Mouse (Mus musculus): Measurements from ENCODE around the gene Crybg1. TPM values are rescaled to one million over a fixed set of nuclear protein-coding genes. Genes with fewer than 3 reads are reported as not detected.

Gene Crybg1
- polyA plus RNA-seq, 1 experiment from 2014 or later, result 0.68 TPM

DNA sequence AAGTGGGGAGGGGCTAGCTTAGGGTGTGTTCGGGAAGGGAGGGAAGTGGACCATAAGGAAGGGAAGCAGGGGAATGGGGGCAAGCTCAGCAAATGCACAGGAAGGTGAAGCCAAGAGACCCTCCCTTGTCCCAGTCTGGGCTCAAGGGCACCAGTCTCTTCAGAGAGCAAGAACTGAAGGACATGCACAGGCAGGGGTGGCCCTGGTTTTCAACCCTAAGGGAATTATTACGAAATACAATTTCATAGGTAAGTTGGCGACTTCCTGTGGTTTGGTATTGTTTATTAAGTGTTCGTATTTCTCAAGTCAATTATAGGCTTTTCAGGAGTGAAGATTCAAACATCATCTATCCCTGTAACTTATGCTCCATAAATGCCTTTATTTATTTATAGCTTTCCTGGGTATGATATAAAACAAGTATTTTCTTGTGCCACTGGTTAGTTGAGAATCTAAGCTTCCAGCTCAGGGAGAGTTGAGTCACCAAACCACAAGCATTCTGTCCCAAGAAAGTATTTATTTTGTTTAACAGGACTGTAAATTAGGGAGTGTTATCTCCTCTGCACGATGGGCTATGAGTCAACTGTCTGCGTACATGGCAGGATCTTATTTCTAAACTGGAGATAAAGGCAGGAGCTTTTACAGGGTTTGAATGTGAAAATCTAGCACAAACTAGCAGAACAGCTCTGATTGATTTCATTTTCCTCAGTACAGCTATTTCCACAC lies 69.7 kb downstream of the Crybg1 start:
- no peaks in the 10 kb centered on the region for H3K27me3 ChIP-seq (ENCODE audit: insufficient read depth, poor library complexity, severe bottlenecking)
- no peak overlapping the region for H3K27ac ChIP-seq
- no peaks in the 10 kb centered on the region for H3K4me1 ChIP-seq
- no peak for DNase-seq (ENCODE audit: low spot score)
- WGBS, result 62% methylated on average over 6 of the region's 6 CpGs
- H3K9me3 ChIP-seq, result no peaks in the 10 kb centered on the region
- H3K36me3 ChIP-seq, result no peaks in the 10 kb centered on the region
- H3K4me3 ChIP-seq, result no peak overlapping the region

DNA sequence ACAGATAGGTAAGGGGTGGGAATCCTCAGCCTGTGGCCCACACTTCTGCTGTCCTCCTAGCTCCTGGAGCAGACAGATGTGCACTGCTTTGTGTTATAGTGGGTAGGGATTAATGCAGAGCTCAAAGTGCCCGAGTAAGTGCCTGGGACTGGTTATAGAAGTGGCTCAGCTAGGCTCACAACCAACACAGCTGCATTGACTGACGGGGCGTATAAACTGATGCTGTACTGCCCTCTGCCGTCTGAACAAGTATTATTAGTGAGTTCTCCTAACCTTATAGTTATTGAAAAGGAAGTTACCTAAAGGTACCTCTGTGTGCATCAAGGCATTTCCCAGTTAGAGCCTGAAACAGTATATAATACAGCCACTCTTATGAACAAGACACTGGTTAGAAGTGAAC lies 77.6 kb downstream of the Crybg1 start:
- no peak overlapping the region for H3K27ac ChIP-seq
- H3K9me3 ChIP-seq, result no peaks in the 10 kb centered on the region
- no peaks in the 10 kb centered on the region for H3K27me3 ChIP-seq (ENCODE audit: insufficient read depth, poor library complexity, severe bottlenecking)
- 0 out of 2 replicates have a peak, but pooled peaks cover 3% of the 10 kb centered on the region for H3K4me1 ChIP-seq
- DNase-seq (ENCODE audit: low spot score), result no peak
- 5% methylated on average over 4 of the region's 4 CpGs for WGBS
- H3K4me3 ChIP-seq, result no peak overlapping the region
- no peaks in the 10 kb centered on the region for H3K36me3 ChIP-seq

DNA sequence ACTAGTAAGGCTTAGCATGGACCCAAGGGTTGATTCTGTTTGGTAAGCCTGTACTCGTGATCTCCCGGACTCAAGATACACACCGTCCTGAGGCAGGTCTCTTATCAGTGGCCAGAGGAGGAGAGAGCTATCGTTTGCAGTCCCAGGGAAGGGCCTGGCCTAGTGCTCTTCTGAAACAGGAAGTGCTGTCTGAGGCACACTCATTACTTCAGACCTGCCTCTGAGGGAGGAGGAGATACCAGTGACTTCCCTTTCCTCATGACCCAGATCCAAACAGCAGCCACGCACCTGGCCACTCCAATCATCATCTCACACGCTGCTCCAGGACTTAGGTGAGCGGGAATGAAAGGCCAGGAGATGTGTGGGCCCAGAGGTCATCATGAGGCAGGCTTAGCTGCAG lies 79.5 kb downstream of the Crybg1 start:
- no peak for DNase-seq (ENCODE audit: low spot score)
- 0 out of 2 replicates have a peak, but pooled peaks cover 3% of the 10 kb centered on the region for H3K4me1 ChIP-seq

DNA sequence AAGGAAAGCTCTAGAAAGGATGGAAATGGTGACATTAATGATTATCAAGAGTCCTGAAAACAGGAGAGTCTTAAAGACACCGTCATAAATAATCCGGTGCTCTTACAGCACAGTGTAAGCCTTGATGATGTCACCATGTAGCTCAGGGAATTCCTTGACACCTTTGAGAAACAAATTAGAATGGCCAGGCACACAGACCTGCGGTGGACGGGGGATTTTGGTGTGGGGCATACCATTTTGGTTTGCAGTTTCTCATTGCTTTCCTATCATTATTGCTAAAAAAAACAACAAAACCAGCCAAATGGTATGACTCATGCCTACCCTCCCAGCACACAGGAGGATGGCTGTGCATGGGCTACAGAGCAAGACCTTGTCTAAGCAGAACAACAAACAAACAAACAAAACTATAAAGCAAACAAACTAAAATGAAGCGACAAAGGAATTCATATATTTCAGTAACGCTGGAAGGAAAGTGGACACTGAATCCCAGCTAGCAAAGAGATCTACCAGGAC lies 82.7 kb downstream of the Crybg1 start:
- 87% methylated on average over 6 of the region's 6 CpGs for WGBS
- no peak overlapping the region for H3K27ac ChIP-seq
- H3K4me3 ChIP-seq, result no peak overlapping the region
- no peaks in the 10 kb centered on the region for H3K9me3 ChIP-seq
- no peaks in the 10 kb centered on the region for H3K36me3 ChIP-seq
- DNase-seq (ENCODE audit: low spot score), result no peak
- H3K4me1 ChIP-seq, result 0 out of 2 replicates have a peak, but pooled peaks cover 3% of the 10 kb centered on the region
- H3K27me3 ChIP-seq (ENCODE audit: insufficient read depth, poor library complexity, severe bottlenecking), result no peaks in the 10 kb centered on the region

More for the DNA sequence above, 79.5 kb downstream of the Crybg1 start:
- 40% methylated on average over 7 of the region's 7 CpGs for whole genome bisulfite sequencing
- no peaks in the 10 kb centered on the region for H3K36me3 ChIP-seq
- no peaks in the 10 kb centered on the region for H3K27me3 ChIP-seq (ENCODE audit: insufficient read depth, poor library complexity, severe bottlenecking)
- H3K4me3 ChIP-seq, result no peak overlapping the region
- H3K27ac ChIP-seq, result no peak overlapping the region
- no peaks in the 10 kb centered on the region for H3K9me3 ChIP-seq

DNA sequence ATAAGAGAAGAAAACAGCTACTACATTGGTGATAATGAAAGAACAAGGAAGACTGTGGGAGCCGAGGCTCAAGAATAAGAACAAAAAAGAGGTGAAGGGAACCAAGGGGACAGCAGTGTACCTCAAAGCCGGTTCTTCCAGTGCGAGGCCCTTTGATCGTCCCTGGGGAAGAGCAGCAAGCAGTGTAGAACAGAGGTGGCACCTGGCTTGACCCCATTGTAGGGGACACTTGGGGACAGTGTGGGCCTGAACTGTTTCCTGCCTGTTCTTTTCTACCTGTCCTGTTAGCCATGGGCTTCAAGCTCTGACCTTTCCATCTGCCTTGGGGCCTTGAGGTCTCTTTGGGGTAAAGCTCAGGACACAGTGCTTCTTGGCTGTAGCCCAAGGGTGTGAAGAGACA lies 85.7 kb downstream of the Crybg1 start:
- no peaks in the 10 kb centered on the region for H3K4me1 ChIP-seq
- WGBS, result 81% methylated on average over 4 of the region's 4 CpGs
- H3K27me3 ChIP-seq (ENCODE audit: insufficient read depth, poor library complexity, severe bottlenecking), result no peaks in the 10 kb centered on the region
- H3K36me3 ChIP-seq, result no peaks in the 10 kb centered on the region
- no peak for DNase-seq (ENCODE audit: low spot score)
- H3K9me3 ChIP-seq, result no peaks in the 10 kb centered on the region
- H3K4me3 ChIP-seq, result no peak overlapping the region
- no peak overlapping the region for H3K27ac ChIP-seq

DNA sequence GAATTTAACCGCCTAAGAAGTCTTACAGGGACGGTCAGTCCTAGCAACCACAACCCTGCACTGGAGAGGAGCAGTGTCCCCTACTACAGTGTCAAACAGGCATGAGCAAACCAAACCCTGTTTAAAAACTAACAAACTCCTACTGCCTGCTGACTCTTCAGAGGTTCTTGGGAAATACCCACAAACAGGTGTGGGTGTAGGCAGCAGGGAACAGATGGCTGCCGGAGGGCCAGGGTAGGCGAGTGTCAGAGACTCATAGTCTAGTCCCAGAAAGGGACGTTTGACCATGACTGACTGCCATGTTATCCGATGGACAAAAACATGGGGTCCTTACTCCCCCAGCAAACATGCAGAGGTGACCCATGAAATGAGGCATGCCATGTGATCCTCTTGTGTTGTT lies 97.7 kb downstream of the Crybg1 start:
- no peak for DNase-seq (ENCODE audit: low spot score)
- no peaks in the 10 kb centered on the region for H3K9me3 ChIP-seq
- WGBS, result 86% methylated on average over 6 of the region's 6 CpGs
- H3K4me3 ChIP-seq, result no peak overlapping the region
- no peaks in the 10 kb centered on the region for H3K4me1 ChIP-seq
- no peak overlapping the region for H3K27ac ChIP-seq
- H3K27me3 ChIP-seq (ENCODE audit: insufficient read depth, poor library complexity, severe bottlenecking), result no peaks in the 10 kb centered on the region
- H3K36me3 ChIP-seq, result no peaks in the 10 kb centered on the region

DNA sequence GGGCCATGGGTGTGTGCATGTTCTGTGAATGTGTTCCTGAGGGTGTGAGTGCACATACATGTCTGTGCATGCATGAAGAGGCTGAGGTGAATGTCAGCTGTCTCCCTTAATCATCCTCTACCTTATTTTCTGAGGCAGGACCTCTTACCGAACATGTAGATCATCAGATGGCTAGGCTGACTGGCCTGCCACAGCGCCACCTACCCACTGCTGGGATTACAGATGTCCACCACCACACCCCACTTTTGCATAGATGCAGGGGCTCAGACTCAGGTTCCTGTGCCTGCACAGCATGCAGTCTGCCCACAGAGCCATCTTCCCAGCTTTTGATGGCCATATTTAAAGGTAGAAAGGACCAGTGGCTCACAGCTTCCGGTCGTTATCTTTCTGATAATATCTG lies 103.9 kb downstream of the Crybg1 start:
- no peak for DNase-seq (ENCODE audit: low spot score)
- Histone ChIP-seq H3K4me3 (no peak overlapping the region), H3K36me3 (no peaks in the 10 kb centered on the region), H3K9me3 (no peaks in the 10 kb centered on the region), H3K27me3 (ENCODE audit: insufficient read depth, poor library complexity, severe bottlenecking) (no peaks in the 10 kb centered on the region), H3K27ac (no peak overlapping the region), H3K4me1 (no peaks in the 10 kb centered on the region)
- 67% methylated on average over 4 of the region's 4 CpGs for WGBS

DNA sequence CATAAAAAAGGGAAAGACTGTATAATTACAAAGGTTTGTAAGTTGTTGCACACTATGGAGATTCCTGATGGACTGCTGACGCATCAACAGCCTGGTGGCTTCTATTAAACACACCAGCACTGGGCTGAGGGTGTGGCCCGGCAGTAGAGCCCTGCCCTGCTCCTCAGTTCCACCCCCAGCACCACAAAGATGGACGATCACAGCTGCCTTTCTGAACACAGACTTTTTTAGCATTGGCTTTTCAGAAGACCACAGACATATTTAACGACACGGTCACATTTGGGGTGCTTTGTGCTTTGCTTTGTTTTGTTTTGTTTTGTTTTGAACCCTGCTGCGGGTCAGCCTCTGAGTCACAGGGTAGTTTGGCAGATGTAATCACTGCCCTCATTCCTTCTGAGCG lies 105.0 kb downstream of the Crybg1 start:
- Histone ChIP-seq H3K4me1 (no peaks in the 10 kb centered on the region), H3K9me3 (no peaks in the 10 kb centered on the region), H3K36me3 (no peaks in the 10 kb centered on the region), H3K4me3 (no peak overlapping the region), H3K27me3 (ENCODE audit: insufficient read depth, poor library complexity, severe bottlenecking) (no peaks in the 10 kb centered on the region), H3K27ac (no peak overlapping the region)
- 71% methylated on average over 7 of the region's 7 CpGs for WGBS
- no peak for DNase-seq (ENCODE audit: low spot score)

DNA sequence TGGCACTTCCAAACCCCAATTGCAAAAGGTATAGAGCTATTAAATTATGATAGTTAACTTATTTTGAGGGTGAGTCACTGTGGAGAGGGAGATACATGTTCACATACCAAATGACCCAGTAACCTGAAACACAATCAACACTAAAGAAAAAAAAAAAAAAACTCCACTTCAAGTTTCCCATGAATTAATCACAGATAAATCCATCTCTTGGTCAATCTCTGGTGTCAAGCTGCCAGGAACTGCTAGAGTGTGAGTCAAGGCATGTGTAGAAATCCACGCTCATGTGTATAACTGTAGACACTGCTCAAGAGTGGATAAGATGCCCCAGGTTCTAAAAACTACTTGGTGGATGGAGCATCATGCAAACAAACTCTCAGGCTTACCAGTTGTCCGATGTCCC lies 109.5 kb downstream of the Crybg1 start:
- Histone ChIP-seq H3K27ac (no peak overlapping the region), H3K4me1 (0 out of 2 replicates have a peak, but pooled peaks cover 4% of the 10 kb centered on the region), H3K9me3 (no peaks in the 10 kb centered on the region), H3K27me3 (ENCODE audit: insufficient read depth, poor library complexity, severe bottlenecking) (no peaks in the 10 kb centered on the region), H3K36me3 (no peaks in the 10 kb centered on the region), H3K4me3 (no peak overlapping the region)
- no peak for DNase-seq (ENCODE audit: low spot score)
- 84% methylated on average over 2 of the region's 2 CpGs for WGBS

DNA sequence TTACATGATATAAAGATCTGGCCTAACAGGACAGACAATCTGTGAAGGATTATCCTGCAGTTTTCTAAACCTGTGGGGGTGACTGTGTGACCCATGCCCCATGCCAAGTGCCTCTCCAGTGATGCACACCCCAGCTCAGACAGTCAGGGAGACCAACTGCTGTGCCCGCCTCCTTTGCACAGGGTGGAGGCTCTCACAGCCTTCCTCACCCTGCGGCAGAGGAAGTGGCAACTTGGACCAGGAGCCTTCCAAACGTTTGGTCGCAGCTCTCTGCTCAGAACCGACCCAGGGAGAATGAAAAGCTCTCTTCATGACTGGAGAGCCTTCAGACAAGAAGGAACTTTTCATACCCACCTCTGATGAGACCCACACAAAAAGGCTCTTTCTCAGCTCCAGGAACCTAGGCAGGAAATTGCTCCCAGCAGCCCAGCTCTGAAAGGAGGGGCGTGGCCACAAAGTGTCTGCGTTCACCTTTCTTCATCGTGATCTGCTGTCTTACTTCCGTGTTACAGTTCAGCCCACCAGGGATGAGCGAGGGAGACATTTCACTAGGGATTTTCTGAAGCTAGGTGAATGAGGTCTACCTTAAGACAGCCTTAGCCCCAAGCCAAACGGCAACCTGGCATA lies 110.6 kb downstream of the Crybg1 start:
- no peak overlapping the region for H3K27ac ChIP-seq
- no peak for DNase-seq (ENCODE audit: low spot score)
- H3K4me1 ChIP-seq, result 0 out of 2 replicates have a peak, but pooled peaks cover 4% of the 10 kb centered on the region
- no peaks in the 10 kb centered on the region for H3K36me3 ChIP-seq
- 37% methylated on average over 11 of the region's 11 CpGs for WGBS
- H3K27me3 ChIP-seq (ENCODE audit: insufficient read depth, poor library complexity, severe bottlenecking), result no peaks in the 10 kb centered on the region
- H3K9me3 ChIP-seq, result no peaks in the 10 kb centered on the region
- no peak overlapping the region for H3K4me3 ChIP-seq

DNA sequence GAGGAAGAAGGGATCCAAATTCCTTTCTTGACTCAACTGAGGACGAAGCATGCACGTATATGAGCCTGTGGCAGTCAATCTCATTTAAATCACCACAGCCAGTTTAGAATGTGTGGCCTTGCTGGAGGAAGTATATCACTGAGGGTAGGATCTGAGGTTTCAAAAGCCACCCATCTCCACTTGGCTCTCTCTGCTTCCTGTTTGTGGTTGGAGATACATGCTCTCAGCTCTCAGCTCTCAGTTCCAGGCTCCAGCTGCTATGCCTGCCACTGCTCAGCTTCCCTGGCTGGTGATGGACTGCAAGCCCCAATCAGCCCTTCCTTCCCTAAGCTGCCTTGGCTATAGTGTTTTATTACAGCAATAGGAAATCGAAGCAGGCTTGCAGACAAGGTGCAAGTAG lies 119.1 kb downstream of the Crybg1 start:
- no peak overlapping the region for H3K27ac ChIP-seq
- no peak overlapping the region for H3K4me3 ChIP-seq
- no peaks in the 10 kb centered on the region for H3K4me1 ChIP-seq
- no peaks in the 10 kb centered on the region for H3K36me3 ChIP-seq
- no peaks in the 10 kb centered on the region for H3K9me3 ChIP-seq
- DNase-seq (ENCODE audit: low spot score), result no peak
- WGBS, result 79% methylated on average over 3 of the region's 3 CpGs
- H3K27me3 ChIP-seq (ENCODE audit: insufficient read depth, poor library complexity, severe bottlenecking), result no peaks in the 10 kb centered on the region

DNA sequence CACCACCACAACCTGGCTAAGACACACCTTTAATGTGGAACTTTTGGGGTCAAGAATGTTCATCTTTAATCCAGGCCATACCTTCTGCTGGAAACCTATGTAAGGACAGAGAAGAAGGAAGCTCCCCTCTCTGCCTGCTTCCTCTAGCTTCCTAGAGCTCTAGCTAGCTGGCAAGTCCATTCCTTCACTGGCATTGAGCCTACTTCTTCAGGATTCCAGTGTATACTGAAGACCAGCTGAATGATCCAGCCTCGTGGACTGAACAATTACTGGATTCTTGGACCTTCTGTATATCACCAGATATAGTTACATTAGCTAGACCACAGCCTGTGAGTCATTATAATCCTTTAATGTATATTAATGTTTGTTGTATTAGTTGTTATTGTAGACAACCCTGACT lies 121.4 kb downstream of the Crybg1 start:
- H3K27ac ChIP-seq, result no peak overlapping the region
- no peaks in the 10 kb centered on the region for H3K36me3 ChIP-seq
- WGBS, result 75% methylated on average over 1 of the region's 1 CpGs
- H3K4me3 ChIP-seq, result no peak overlapping the region
- H3K27me3 ChIP-seq (ENCODE audit: insufficient read depth, poor library complexity, severe bottlenecking), result no peaks in the 10 kb centered on the region
- no peak for DNase-seq (ENCODE audit: low spot score)
- H3K9me3 ChIP-seq, result no peaks in the 10 kb centered on the region
- H3K4me1 ChIP-seq, result no peaks in the 10 kb centered on the region

DNA sequence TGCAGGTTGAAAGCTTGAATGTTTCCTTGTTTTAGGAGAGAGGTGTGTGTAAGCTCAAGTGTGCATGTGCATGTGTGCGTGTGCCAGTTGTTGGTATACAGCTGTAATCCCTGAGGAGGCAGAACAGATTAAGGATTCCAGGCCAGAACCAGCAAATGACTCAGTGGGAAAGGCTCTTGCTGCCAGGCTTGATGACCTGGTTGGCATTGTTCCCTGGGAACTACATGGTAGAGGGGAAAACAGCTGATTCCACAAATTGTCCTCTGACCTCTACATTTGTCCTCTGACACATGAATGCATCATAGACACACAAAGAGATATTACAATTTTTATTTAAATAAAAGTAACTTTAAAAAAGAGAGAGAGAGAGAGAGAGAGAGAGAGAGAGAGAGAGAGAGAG lies 122.5 kb downstream of the Crybg1 start:
- Histone ChIP-seq H3K4me3 (no peak overlapping the region), H3K9me3 (no peaks in the 10 kb centered on the region), H3K36me3 (no peaks in the 10 kb centered on the region), H3K4me1 (no peaks in the 10 kb centered on the region), H3K27me3 (ENCODE audit: insufficient read depth, poor library complexity, severe bottlenecking) (no peaks in the 10 kb centered on the region), H3K27ac (no peak overlapping the region)
- 94% methylated on average over 1 of the region's 1 CpGs for WGBS
- DNase-seq (ENCODE audit: low spot score), result no peak
